Mouse (Mus musculus) limb, embryonic 12.5 days (tissue): ENCODE results near the gene Cd9. TPM values are rescaled to one million over a fixed set of nuclear protein-coding genes. Genes with fewer than 3 reads are reported as not detected.

Source experiments
- ATAC-seq: fragments of 200-750 bp; cut with Nextera tagmentation; 2 replicates; pipeline ENCODE4 v1.8.0; 2017; ENCODE audit warnings: low read depth, moderate TSS enrichment; ENCODE audit not compliant: insufficient number of reproducible peaks, insufficient read depth, low FRiP score, low TSS enrichment
- H3K27ac ChIP-seq: fragments of 300-500 bp; sonication (generic); 2 replicates; pipeline ENCODE4 v1.5.1; 2016; ENCODE audit warnings: mild to moderate bottlenecking, moderate library complexity
- H3K27me3 ChIP-seq: fragments of 300-500 bp; sonication (generic); 2 replicates; pipeline ENCODE4 v1.6.1; 2016; ENCODE audit warnings: mild to moderate bottlenecking, moderate library complexity
- H3K36me3 ChIP-seq: fragments of 300-500 bp; sonication (generic); 2 replicates; pipeline ENCODE4 v1.6.1; 2016; ENCODE audit warnings: mild to moderate bottlenecking, moderate library complexity
- H3K4me1 ChIP-seq: fragments of 300-500 bp; sonication (generic); replicated peaks from 2 replicates; pipeline ENCODE4 v1.6.1; 2016
- H3K4me2 ChIP-seq: fragments of 300-500 bp; sonication (generic); 2 replicates; pipeline ENCODE4 v1.6.1; 2016; ENCODE audit warnings: mild to moderate bottlenecking, moderate library complexity
- H3K4me3 ChIP-seq: fragments of 300-500 bp; sonication (generic); replicated peaks from 2 replicates; pipeline ENCODE4 v1.5.1; 2016; ENCODE audit warnings: mild to moderate bottlenecking
- H3K9ac ChIP-seq: fragments of 300-500 bp; sonication (generic); replicated peaks from 2 replicates; pipeline ENCODE4 v1.6.1; 2016; ENCODE audit warnings: mild to moderate bottlenecking, moderate library complexity
- H3K9me3 ChIP-seq: fragments of 300-500 bp; sonication (generic); 2 replicates; pipeline ENCODE4 v1.6.1; 2016; ENCODE audit warnings: mild to moderate bottlenecking, moderate library complexity
- WGBS: fragments of 180-500 bp; shearing (Covaris S2); methylation state at CpG from one replicate; pipeline ENCODE4 v1.1.7; 2016; 5-methylcytosine and 5-hydroxymethylcytosine counted together
- polyA plus RNA-seq: library from polyadenylated mRNA; unstranded; fragments of >200 nt; fragmentation: Nextera tagmentation; extraction: Ambion mirVana; gene quantifications from 2 replicates; pipeline ENCODE4 v1.2.1, GENCODE M21; 2016

Cd9 gene
- polyA plus RNA-seq, 1 experiment from 2014 or later = 65.5 TPM

- Histone ChIP-seq H3K27me3 (no peaks in the 10 kb centered on the region), H3K36me3 (no peaks in the 10 kb centered on the region), H3K4me1 (no peaks in the 10 kb centered on the region), H3K4me3 (no peak overlapping the region), H3K9me3 (no peaks in the 10 kb centered on the region), H3K9ac (no peak overlapping the region), H3K4me2 (no peak overlapping the region), H3K27ac (no peak overlapping the region)
- ATAC-seq = no peak
- 90% methylated on average over 6 of the region's 6 CpGs for WGBS
Observed at GRCm38 (mm10) chr6:125524027-125524426, 29.4 kb upstream of the Cd9 start.

GRCm38 (mm10) chr6:125521558-125522193 is 27.1 kb upstream of the Cd9 start:
- no peaks in the 10 kb centered on the region for H3K36me3 ChIP-seq
- H3K9ac ChIP-seq = no peak overlapping the region
- no peak for ATAC-seq
- H3K4me3 ChIP-seq = no peak overlapping the region
- H3K4me1 ChIP-seq = no peaks in the 10 kb centered on the region
- no peak overlapping the region for H3K4me2 ChIP-seq
- H3K9me3 ChIP-seq = no peaks in the 10 kb centered on the region
- H3K27me3 ChIP-seq = no peaks in the 10 kb centered on the region
- WGBS = 48% methylated on average over 5 of the region's 5 CpGs
- no peak overlapping the region for H3K27ac ChIP-seq

GRCm38 (mm10) chr6:125515503-125516315 is 21.1 kb upstream of the Cd9 start:
- Histone ChIP-seq H3K4me1 (peaks cover 3% of the 10 kb centered on the region; the same call in 1 of the 2 replicates), H3K27me3 (0 out of 2 replicates have a peak, but pooled peaks cover 6% of the 10 kb centered on the region), H3K9ac (no peak overlapping the region), H3K27ac (no peak overlapping the region), H3K36me3 (no peaks in the 10 kb centered on the region), H3K4me2 (no peak overlapping the region), H3K9me3 (no peaks in the 10 kb centered on the region), H3K4me3 (no peak overlapping the region)
- WGBS = 81% methylated on average over 11 of the region's 11 CpGs
- no peak for ATAC-seq

- Histone ChIP-seq H3K9ac (no peak overlapping the region), H3K4me1 (peaks cover 10% of the 10 kb centered on the region), H3K27me3 (0 out of 2 replicates have a peak, but pooled peaks cover 6% of the 10 kb centered on the region), H3K36me3 (no peaks in the 10 kb centered on the region), H3K9me3 (no peaks in the 10 kb centered on the region), H3K4me3 (no peak overlapping the region), H3K4me2 (no peak overlapping the region), H3K27ac (no peak overlapping the region)
- 59% methylated on average over 6 of the region's 6 CpGs for WGBS
- ATAC-seq = no peak
Observed at GRCm38 (mm10) chr6:125512950-125513596, 18.5 kb upstream of the Cd9 start.

- Histone ChIP-seq H3K9ac (no peak overlapping the region), H3K27me3 (0 out of 2 replicates have a peak, but pooled peaks cover 6% of the 10 kb centered on the region), H3K4me3 (no peak overlapping the region), H3K4me1 (peaks cover 10% of the 10 kb centered on the region), H3K4me2 (no peak overlapping the region), H3K36me3 (no peaks in the 10 kb centered on the region), H3K27ac (no peak overlapping the region), H3K9me3 (no peaks in the 10 kb centered on the region)
- no peak for ATAC-seq
- 77% methylated on average over 7 of the region's 7 CpGs for WGBS
Observed at GRCm38 (mm10) chr6:125511196-125511595, 16.6 kb upstream of the Cd9 start.

GRCm38 (mm10) chr6:125510645-125511044 is 16.1 kb upstream of the Cd9 start:
- Histone ChIP-seq H3K27me3 (0 out of 2 replicates have a peak, but pooled peaks cover 6% of the 10 kb centered on the region), H3K9me3 (no peaks in the 10 kb centered on the region), H3K4me1 (peaks cover 10% of the 10 kb centered on the region), H3K4me3 (no peak overlapping the region), H3K36me3 (no peaks in the 10 kb centered on the region), H3K27ac (peak overlapping the region; percentile 31; the same call in 1 of the 2 replicates), H3K9ac (no peak overlapping the region), H3K4me2 (no peak overlapping the region)
- no peak for ATAC-seq

- Histone ChIP-seq H3K36me3 (no peaks in the 10 kb centered on the region), H3K4me2 (no peak overlapping the region), H3K4me3 (no peak overlapping the region), H3K27ac (no peak overlapping the region), H3K4me1 (peaks cover 10% of the 10 kb centered on the region), H3K9me3 (no peaks in the 10 kb centered on the region), H3K27me3 (0 out of 2 replicates have a peak, but pooled peaks cover 6% of the 10 kb centered on the region), H3K9ac (no peak overlapping the region)
- WGBS = 87% methylated on average over 3 of the region's 3 CpGs
- ATAC-seq = no peak
Observed at GRCm38 (mm10) chr6:125509783-125510182, 15.2 kb upstream of the Cd9 start.

- no peak for ATAC-seq
- peaks cover 10% of the 10 kb centered on the region for H3K4me1 ChIP-seq
- H3K4me2 ChIP-seq = no peak overlapping the region
- H3K36me3 ChIP-seq = no peaks in the 10 kb centered on the region
- 95% methylated on average over 4 of the region's 4 CpGs for WGBS
- no peak overlapping the region for H3K27ac ChIP-seq
- no peak overlapping the region for H3K4me3 ChIP-seq
- H3K9ac ChIP-seq = no peak overlapping the region
- H3K9me3 ChIP-seq = no peaks in the 10 kb centered on the region
- no peaks in the 10 kb centered on the region for H3K27me3 ChIP-seq
Observed at GRCm38 (mm10) chr6:125506427-125506826, 11.8 kb upstream of the Cd9 start.

- H3K27ac ChIP-seq = no peak overlapping the region
- no peaks in the 10 kb centered on the region for H3K36me3 ChIP-seq
- H3K9ac ChIP-seq = no peak overlapping the region
- no peak overlapping the region for H3K4me2 ChIP-seq
- no peaks in the 10 kb centered on the region for H3K9me3 ChIP-seq
- no peak for ATAC-seq
- no peaks in the 10 kb centered on the region for H3K4me1 ChIP-seq
- 40% methylated on average over 3 of the region's 3 CpGs for WGBS
- no peak overlapping the region for H3K4me3 ChIP-seq
- H3K27me3 ChIP-seq = 0 out of 2 replicates have a peak, but pooled peaks cover 2% of the 10 kb centered on the region
Observed at GRCm38 (mm10) chr6:125504622-125505355, 10.2 kb upstream of the Cd9 start.

- Histone ChIP-seq H3K4me1 (no peaks in the 10 kb centered on the region), H3K9ac (no peak overlapping the region), H3K36me3 (no peaks in the 10 kb centered on the region), H3K4me2 (no peak overlapping the region), H3K27ac (no peak overlapping the region), H3K27me3 (0 out of 2 replicates have a peak, but pooled peaks cover 2% of the 10 kb centered on the region), H3K4me3 (no peak overlapping the region), H3K9me3 (no peaks in the 10 kb centered on the region)
- no peak for ATAC-seq
- 89% methylated on average over 11 of the region's 11 CpGs for WGBS
Observed at GRCm38 (mm10) chr6:125503186-125503802, 8.7 kb upstream of the Cd9 start.
